Mouse (Mus musculus): ENCODE results near the gene Zfp839. TPM values are rescaled to one million over a fixed set of nuclear protein-coding genes. Genes with fewer than 3 reads are reported as not detected.

Zfp839 gene
- 5.0 and 5.1 TPM in 2 replicates for polyA plus RNA-seq (2015; fragmentation: Nextera tagmentation; extraction: Ambion mirVana)

GRCm38 (mm10) chr12:110850010-110850928 is at the start of gene Zfp839:
TSS of gene Zfp839 (plus strand) at chr12:110850253.
- peak within 1 kb of the TSS; percentile 79 for H3K27ac ChIP-seq (replicated peaks)
- peak within 1 kb of the TSS; percentile 81 for H3K9ac ChIP-seq (replicated peaks)
- H3K4me3 ChIP-seq (replicated peaks): peak within 1 kb of the TSS; percentile 88
- ATAC-seq (ENCODE audit: low FRiP score): peak; percentile 91
- H3K27me3 ChIP-seq (replicated peaks): peaks cover 17% of the 10 kb centered on the region
- H3K4me2 ChIP-seq: peak within 1 kb of the TSS; percentile 83
- H3K4me1 ChIP-seq: peaks cover 26% of the 10 kb centered on the region
- peaks cover 6% of the 10 kb centered on the region for H3K36me3 ChIP-seq
- under 1% methylated on average over 88 of the region's 89 CpGs for WGBS
- H3K9me3 ChIP-seq (replicated peaks): no peaks in the 10 kb centered on the region

- no peak overlapping the region for H3K27ac ChIP-seq (replicated peaks)
- 84% methylated on average over 10 of the region's 10 CpGs for WGBS
- H3K27me3 ChIP-seq (replicated peaks): no peaks in the 10 kb centered on the region
- no peak overlapping the region for H3K4me3 ChIP-seq (replicated peaks)
- peaks cover 30% of the 10 kb centered on the region for H3K4me1 ChIP-seq
- H3K9me3 ChIP-seq (replicated peaks): no peaks in the 10 kb centered on the region
- no peak overlapping the region for H3K9ac ChIP-seq (replicated peaks)
- H3K36me3 ChIP-seq: no peaks in the 10 kb centered on the region; the same call in 1 of the 2 replicates
- no peak for ATAC-seq (ENCODE audit: low FRiP score)
- no peak overlapping the region for H3K4me2 ChIP-seq
Observed at GRCm38 (mm10) chr12:110801876-110802464, 48.1 kb upstream of the Zfp839 start.

GRCm38 (mm10) chr12:110802674-110803297 is 47.3 kb upstream of the Zfp839 start:
- Histone ChIP-seq H3K9ac (replicated peaks) (no peak overlapping the region), H3K9me3 (replicated peaks) (no peaks in the 10 kb centered on the region), H3K27ac (replicated peaks) (no peak overlapping the region; the same call in 1 of the 2 replicates), H3K36me3 (no peaks in the 10 kb centered on the region; the same call in 1 of the 2 replicates), H3K4me3 (replicated peaks) (no peak overlapping the region), H3K4me2 (no peak overlapping the region), H3K4me1 (peaks cover 30% of the 10 kb centered on the region), H3K27me3 (replicated peaks) (no peaks in the 10 kb centered on the region)
- WGBS: 90% methylated on average over 5 of the region's 5 CpGs
- ATAC-seq (ENCODE audit: low FRiP score): no peak

- Histone ChIP-seq H3K36me3 (no peaks in the 10 kb centered on the region; the same call in 1 of the 2 replicates), H3K9ac (replicated peaks) (no peak overlapping the region), H3K27ac (replicated peaks) (no peak overlapping the region), H3K4me2 (no peak overlapping the region), H3K4me3 (replicated peaks) (no peak overlapping the region), H3K27me3 (replicated peaks) (no peaks in the 10 kb centered on the region), H3K9me3 (replicated peaks) (no peaks in the 10 kb centered on the region), H3K4me1 (peaks cover 33% of the 10 kb centered on the region)
- 23% methylated on average over 10 of the region's 10 CpGs for WGBS
- no peak; the same call in 1 of the 2 replicates for ATAC-seq (ENCODE audit: low FRiP score)
Observed at GRCm38 (mm10) chr12:110804261-110804660, 45.8 kb upstream of the Zfp839 start.

GRCm38 (mm10) chr12:110806301-110806970 is 43.6 kb upstream of the Zfp839 start:
- WGBS: 84% methylated on average over 3 of the region's 3 CpGs
- Histone ChIP-seq H3K4me3 (replicated peaks) (no peak overlapping the region), H3K27me3 (replicated peaks) (no peaks in the 10 kb centered on the region), H3K9me3 (replicated peaks) (no peaks in the 10 kb centered on the region), H3K36me3 (no peaks in the 10 kb centered on the region; the same call in 1 of the 2 replicates), H3K9ac (replicated peaks) (no peak overlapping the region), H3K4me2 (no peak overlapping the region), H3K27ac (replicated peaks) (no peak overlapping the region), H3K4me1 (peaks cover 32% of the 10 kb centered on the region)
- no peak for ATAC-seq (ENCODE audit: low FRiP score)

GRCm38 (mm10) chr12:110808430-110808829 is 41.6 kb upstream of the Zfp839 start:
- ATAC-seq (ENCODE audit: low FRiP score): no peak
- WGBS: 22% methylated on average over 10 of the region's 10 CpGs
- no peak overlapping the region for H3K4me3 ChIP-seq (replicated peaks)

GRCm38 (mm10) chr12:110808848-110809247 is 41.2 kb upstream of the Zfp839 start:
- Histone ChIP-seq H3K27me3 (replicated peaks) (no peaks in the 10 kb centered on the region), H3K9ac (replicated peaks) (no peak overlapping the region), H3K4me1 (peaks cover 23% of the 10 kb centered on the region), H3K4me2 (no peak overlapping the region), H3K9me3 (replicated peaks) (no peaks in the 10 kb centered on the region), H3K4me3 (replicated peaks) (no peak overlapping the region), H3K27ac (replicated peaks) (no peak overlapping the region), H3K36me3 (peaks cover 7% of the 10 kb centered on the region; the same call in 1 of the 2 replicates)
- WGBS: 81% methylated on average over 5 of the region's 5 CpGs
- no peak for ATAC-seq (ENCODE audit: low FRiP score)

More at GRCm38 (mm10) chr12:110808430-110808829, 41.6 kb upstream of the Zfp839 start:
- Histone ChIP-seq H3K27me3 (replicated peaks) (no peaks in the 10 kb centered on the region), H3K27ac (replicated peaks) (no peak overlapping the region), H3K9me3 (replicated peaks) (no peaks in the 10 kb centered on the region), H3K4me2 (no peak overlapping the region), H3K9ac (replicated peaks) (no peak overlapping the region), H3K4me1 (peaks cover 23% of the 10 kb centered on the region), H3K36me3 (peaks cover 6% of the 10 kb centered on the region; the same call in 1 of the 2 replicates)

GRCm38 (mm10) chr12:110813132-110813531 is 36.9 kb upstream of the Zfp839 start:
- H3K27me3 ChIP-seq (replicated peaks): no peaks in the 10 kb centered on the region
- no peak overlapping the region for H3K4me2 ChIP-seq
- WGBS: 93% methylated on average over 9 of the region's 9 CpGs
- H3K4me3 ChIP-seq (replicated peaks): no peak overlapping the region
- ATAC-seq (ENCODE audit: low FRiP score): no peak
- peaks cover 10% of the 10 kb centered on the region for H3K4me1 ChIP-seq
- H3K9ac ChIP-seq (replicated peaks): no peak overlapping the region
- no peak overlapping the region for H3K27ac ChIP-seq (replicated peaks)
- H3K36me3 ChIP-seq: peaks cover 7% of the 10 kb centered on the region; the same call in 1 of the 2 replicates
- no peaks in the 10 kb centered on the region for H3K9me3 ChIP-seq (replicated peaks)

- ATAC-seq (ENCODE audit: low FRiP score): no peak
- Histone ChIP-seq H3K9ac (replicated peaks) (no peak overlapping the region), H3K36me3 (peaks cover 7% of the 10 kb centered on the region; the same call in 1 of the 2 replicates), H3K4me3 (replicated peaks) (no peak overlapping the region), H3K27ac (replicated peaks) (no peak overlapping the region), H3K27me3 (replicated peaks) (no peaks in the 10 kb centered on the region), H3K4me1 (peaks cover 6% of the 10 kb centered on the region), H3K4me2 (no peak overlapping the region), H3K9me3 (replicated peaks) (no peaks in the 10 kb centered on the region)
- 95% methylated on average over 6 of the region's 6 CpGs for WGBS
Observed at GRCm38 (mm10) chr12:110813624-110814023, 36.4 kb upstream of the Zfp839 start.

- H3K9me3 ChIP-seq (replicated peaks): no peaks in the 10 kb centered on the region
- H3K27ac ChIP-seq (replicated peaks): no peak overlapping the region
- no peak overlapping the region for H3K4me3 ChIP-seq (replicated peaks)
- H3K36me3 ChIP-seq: peaks cover 7% of the 10 kb centered on the region; the same call in 1 of the 2 replicates
- no peak overlapping the region for H3K9ac ChIP-seq (replicated peaks)
- no peaks in the 10 kb centered on the region for H3K4me1 ChIP-seq
- no peak overlapping the region for H3K4me2 ChIP-seq
- no peaks in the 10 kb centered on the region for H3K27me3 ChIP-seq (replicated peaks)
- no peak for ATAC-seq (ENCODE audit: low FRiP score)
- WGBS: 76% methylated on average over 17 of the region's 17 CpGs
Observed at GRCm38 (mm10) chr12:110814924-110815323, 35.1 kb upstream of the Zfp839 start.

GRCm38 (mm10) chr12:110816833-110817232 is 33.2 kb upstream of the Zfp839 start:
- H3K27ac ChIP-seq (replicated peaks): no peak overlapping the region
- H3K4me2 ChIP-seq: no peak overlapping the region
- no peak overlapping the region for H3K4me3 ChIP-seq (replicated peaks)
- no peaks in the 10 kb centered on the region for H3K4me1 ChIP-seq
- H3K27me3 ChIP-seq (replicated peaks): no peaks in the 10 kb centered on the region
- no peaks in the 10 kb centered on the region for H3K9me3 ChIP-seq (replicated peaks)
- H3K36me3 ChIP-seq: peaks cover 7% of the 10 kb centered on the region; the same call in 1 of the 2 replicates
- no peak overlapping the region for H3K9ac ChIP-seq (replicated peaks)
- no peak for ATAC-seq (ENCODE audit: low FRiP score)
- 85% methylated on average over 2 of the region's 2 CpGs for WGBS

Measured in neural tube, embryonic 15.5 days (tissue).